Mouse (Mus musculus) liver, embryonic 13.5 days (tissue): ENCODE measurements around the gene Baz2b. TPM values are rescaled to one million over a fixed set of nuclear protein-coding genes. Genes with fewer than 3 reads are reported as not detected.

Source experiments
- ATAC-seq: fragments of 200-750 bp; cut with Nextera tagmentation; 2 replicates; pipeline ENCODE4 v1.8.0; 2017; ENCODE audit warnings: low read depth, mild to moderate bottlenecking, moderate number of reproducible peaks, moderate library complexity
- DNase-seq: peaks from one replicate; pipeline ENCODE4 v3.0.0; 2022
- H3K27ac ChIP-seq: fragments of 300-500 bp; sonication (generic); 2 replicates; pipeline ENCODE4 v1.5.1; 2015; ENCODE audit warnings: moderate library complexity, mild to moderate bottlenecking, inconsistent platforms
- H3K27me3 ChIP-seq: fragments of 300-500 bp; sonication (generic); 2 replicates; pipeline ENCODE4 v1.6.1; 2015; ENCODE audit warnings: mild to moderate bottlenecking, inconsistent platforms
- H3K36me3 ChIP-seq: fragments of 300-500 bp; sonication (generic); 2 replicates; pipeline ENCODE4 v1.6.1; 2015; ENCODE audit warnings: mild to moderate bottlenecking, inconsistent platforms
- H3K4me1 ChIP-seq: fragments of 300-500 bp; sonication (generic); replicated peaks from 2 replicates; pipeline ENCODE4 v1.6.1; 2015; ENCODE audit warnings: inconsistent platforms
- H3K4me2 ChIP-seq: fragments of 300-500 bp; sonication (generic); 2 replicates; pipeline ENCODE4 v1.6.1; 2015; ENCODE audit warnings: inconsistent platforms, mild to moderate bottlenecking, moderate library complexity
- H3K4me3 ChIP-seq: fragments of 300-500 bp; sonication (generic); replicated peaks from 2 replicates; pipeline ENCODE4 v1.5.1; 2015; ENCODE audit warnings: mild to moderate bottlenecking, inconsistent platforms
- H3K9ac ChIP-seq: fragments of 300-500 bp; sonication (generic); 2 replicates; pipeline ENCODE4 v1.6.1; 2015; ENCODE audit warnings: mild to moderate bottlenecking, inconsistent platforms
- H3K9me3 ChIP-seq: fragments of 300-500 bp; sonication (generic); replicated peaks from 2 replicates; pipeline ENCODE4 v1.6.1; 2016; ENCODE audit warnings: inconsistent platforms
- WGBS: fragments of 180-500 bp; shearing (Covaris S2); methylation state at CpG from one replicate; pipeline ENCODE4 v1.1.7; 2015; ENCODE audit not compliant: insufficient replicate concordance; 5-methylcytosine and 5-hydroxymethylcytosine counted together
- polyA plus RNA-seq: library from polyadenylated mRNA; unstranded; fragments of >200 nt; fragmentation: Nextera tagmentation; extraction: Ambion mirVana; gene quantifications from 2 replicates; pipeline ENCODE4 v1.2.1, GENCODE M21; 2015

Baz2b gene
- polyA plus RNA-seq, 1 experiment from 2014 or later = 14.4 TPM

DNA sequence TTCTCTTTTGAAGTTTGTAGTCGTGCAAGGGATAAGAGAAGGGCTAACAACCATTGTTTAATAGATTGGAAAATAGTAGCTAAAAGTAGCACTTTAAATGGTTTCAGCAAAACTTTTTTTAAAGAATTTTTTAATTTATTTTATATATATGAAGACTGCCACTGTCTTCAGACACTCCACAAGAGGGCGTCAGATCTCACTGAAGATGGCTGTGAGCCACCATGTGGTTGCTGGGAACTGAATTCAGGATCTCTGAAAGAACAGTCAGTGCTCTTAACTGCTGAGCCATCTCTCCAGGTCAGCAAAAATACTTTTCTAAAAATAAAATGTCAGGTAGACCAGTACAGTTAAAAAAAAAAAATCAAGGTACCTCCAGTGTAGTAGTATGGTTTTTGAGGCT lies 165.1 kb downstream of the Baz2b start:
- no peak for ATAC-seq
- DNase-seq = no peak
- WGBS = 76% methylated on average over 2 of the region's 2 CpGs
- no peaks in the 10 kb centered on the region for H3K36me3 ChIP-seq
- no peak overlapping the region for H3K9ac ChIP-seq
- no peak overlapping the region for H3K4me2 ChIP-seq
- peaks cover 22% of the 10 kb centered on the region for H3K4me1 ChIP-seq
- no peaks in the 10 kb centered on the region for H3K27me3 ChIP-seq
- H3K9me3 ChIP-seq = no peaks in the 10 kb centered on the region
- H3K27ac ChIP-seq = no peak overlapping the region
- H3K4me3 ChIP-seq = no peak overlapping the region

DNA sequence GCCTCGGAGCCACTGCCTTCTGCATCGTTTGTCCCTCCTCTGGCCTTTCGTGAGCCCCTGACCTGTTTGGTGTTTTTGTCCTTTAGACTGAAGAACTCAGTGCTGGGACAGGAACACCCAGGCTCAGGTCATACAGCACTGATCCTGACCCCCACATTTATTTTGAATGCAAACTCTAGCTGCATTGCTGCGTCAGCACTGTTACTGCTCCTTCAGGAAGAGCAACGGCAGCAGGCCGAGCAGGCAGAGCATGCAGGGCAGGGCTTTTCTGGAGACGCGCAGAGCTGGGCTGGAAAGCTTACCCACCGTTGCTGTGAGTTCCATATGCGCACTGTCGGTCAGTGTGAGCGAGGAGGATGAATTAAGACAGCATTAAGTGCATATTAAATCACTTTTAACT lies 166.9 kb downstream of the Baz2b start:
- H3K4me2 ChIP-seq = no peak overlapping the region
- no peaks in the 10 kb centered on the region for H3K36me3 ChIP-seq
- DNase-seq (no peak), ATAC-seq (no peak)
- no peaks in the 10 kb centered on the region for H3K9me3 ChIP-seq
- peaks cover 21% of the 10 kb centered on the region for H3K4me1 ChIP-seq
- no peak overlapping the region for H3K4me3 ChIP-seq
- 78% methylated on average over 12 of the region's 12 CpGs for WGBS
- H3K27ac ChIP-seq = no peak overlapping the region
- H3K9ac ChIP-seq = no peak overlapping the region
- no peaks in the 10 kb centered on the region for H3K27me3 ChIP-seq

DNA sequence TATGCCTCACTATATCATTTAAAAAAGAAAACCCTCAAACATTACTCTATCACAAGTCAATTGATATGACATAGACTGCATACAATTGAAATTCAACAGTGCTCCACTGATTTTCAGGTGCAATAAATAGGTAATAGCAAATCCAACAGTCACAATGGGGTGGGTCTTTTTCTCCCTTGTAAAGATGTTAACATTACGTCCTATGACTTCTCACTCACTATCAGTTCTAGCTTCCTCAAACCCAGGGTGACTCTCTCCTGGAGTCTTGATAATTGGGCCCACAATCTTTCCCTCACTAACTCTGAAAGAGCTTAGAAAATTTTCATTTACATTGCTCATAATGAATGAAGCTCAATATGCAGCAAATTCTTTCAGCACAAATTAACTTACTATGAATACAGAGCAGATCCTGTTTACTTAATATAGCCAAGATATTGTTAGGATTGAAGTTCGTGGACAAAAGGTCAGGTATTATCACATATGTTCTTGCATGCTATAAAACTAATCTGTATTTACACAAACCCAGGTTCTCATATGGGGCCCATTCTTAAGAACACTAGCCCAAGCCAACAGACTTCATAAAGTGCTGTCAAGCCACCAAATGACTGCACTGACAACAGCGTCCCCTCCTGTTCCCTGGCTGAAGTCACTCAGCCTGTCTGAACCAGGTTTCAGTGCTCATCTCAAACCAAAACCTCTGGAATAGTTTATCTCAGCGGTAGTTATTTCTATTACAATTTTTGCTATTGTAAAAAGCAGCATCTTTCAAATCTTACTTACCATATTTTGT lies 168.0 kb downstream of the Baz2b start:
- no peak for DNase-seq
- ATAC-seq = no peak
- Histone ChIP-seq H3K27me3 (no peaks in the 10 kb centered on the region), H3K36me3 (no peaks in the 10 kb centered on the region), H3K27ac (no peak overlapping the region), H3K4me3 (no peak overlapping the region), H3K9me3 (no peaks in the 10 kb centered on the region), H3K4me2 (no peak overlapping the region), H3K4me1 (peaks cover 26% of the 10 kb centered on the region), H3K9ac (no peak overlapping the region)
- 73% methylated on average over 4 of the region's 4 CpGs for WGBS

DNA sequence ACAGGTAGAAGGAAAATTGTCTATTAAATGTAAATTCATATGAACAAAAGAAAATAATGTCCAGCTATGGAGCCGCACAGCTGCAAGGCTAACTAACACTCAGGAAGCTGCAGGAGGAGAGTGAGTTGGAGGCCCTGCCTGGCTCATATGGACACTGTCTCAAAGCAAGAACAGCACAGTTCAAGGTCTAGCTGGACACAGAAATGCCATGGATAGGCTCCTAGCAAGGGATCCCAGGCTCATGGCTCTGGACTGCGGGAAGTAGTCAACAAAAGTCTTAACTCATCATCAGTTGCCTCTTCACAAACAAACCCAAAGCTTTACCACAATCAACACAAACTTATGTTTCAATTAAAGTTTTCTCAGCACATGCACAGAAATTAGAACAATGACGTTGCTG lies 169.5 kb downstream of the Baz2b start:
- H3K9ac ChIP-seq = no peak overlapping the region
- H3K4me2 ChIP-seq = no peak overlapping the region
- no peak overlapping the region for H3K27ac ChIP-seq
- no peaks in the 10 kb centered on the region for H3K36me3 ChIP-seq
- no peaks in the 10 kb centered on the region for H3K27me3 ChIP-seq
- no peak overlapping the region for H3K4me3 ChIP-seq
- ATAC-seq (no peak), DNase-seq (no peak)
- H3K9me3 ChIP-seq = no peaks in the 10 kb centered on the region
- WGBS = 90% methylated on average over 3 of the region's 3 CpGs
- peaks cover 14% of the 10 kb centered on the region for H3K4me1 ChIP-seq

DNA sequence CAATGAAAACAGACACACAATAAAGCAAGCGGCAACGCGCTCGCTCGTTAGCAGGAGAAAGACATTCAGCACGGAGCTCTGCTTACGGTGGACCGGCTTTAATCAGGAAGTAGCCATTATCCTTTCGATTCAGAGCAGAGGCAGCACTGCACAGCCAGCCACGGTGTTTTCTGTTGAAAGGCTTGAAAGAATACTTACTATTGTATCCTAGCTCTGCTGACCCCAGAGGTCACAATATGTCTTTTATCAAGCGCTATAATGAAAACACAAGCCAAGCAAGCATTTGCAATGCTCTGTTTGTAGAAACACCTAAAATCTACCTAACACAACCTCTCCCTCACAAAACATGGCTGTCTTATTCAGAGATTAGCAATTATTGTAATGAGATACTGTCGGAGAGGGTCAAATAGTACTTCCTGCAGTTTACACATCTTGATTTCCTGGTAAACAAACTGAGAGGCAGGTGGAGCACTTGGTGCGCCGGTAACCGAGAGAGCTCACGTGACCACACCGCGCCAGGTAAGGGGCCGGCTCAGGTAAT lies 172.6 kb downstream of the Baz2b start:
- Histone ChIP-seq H3K4me1 (peaks cover 9% of the 10 kb centered on the region), H3K36me3 (no peaks in the 10 kb centered on the region), H3K27me3 (no peaks in the 10 kb centered on the region), H3K27ac (no peak overlapping the region), H3K4me2 (peak overlapping the region; percentile 70), H3K9me3 (no peaks in the 10 kb centered on the region), H3K9ac (peak overlapping the region; percentile 56), H3K4me3 (peak overlapping the region; percentile 59)
- DNase-seq = no peak
- 6% methylated on average over 19 of the region's 19 CpGs for WGBS
- peak; percentile 77 for ATAC-seq

DNA sequence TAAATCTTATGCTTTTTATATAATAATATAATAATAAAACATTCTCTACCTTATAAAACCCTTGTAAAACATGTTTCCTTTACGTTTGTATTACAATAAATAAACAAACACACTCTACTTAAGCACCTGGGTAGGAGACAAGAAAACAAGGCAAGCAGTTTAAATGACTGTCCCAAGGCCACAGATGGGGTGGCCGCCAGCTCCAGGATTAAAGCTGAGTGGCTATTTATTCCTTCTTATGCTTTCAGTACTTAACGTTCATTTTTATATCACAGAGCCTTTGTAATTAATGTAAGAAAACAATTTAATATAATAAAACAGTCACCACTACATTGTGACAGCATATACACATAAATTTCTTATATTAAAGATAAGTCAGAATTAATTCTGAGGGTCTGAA lies 173.3 kb downstream of the Baz2b start:
- no peaks in the 10 kb centered on the region for H3K36me3 ChIP-seq
- no peaks in the 10 kb centered on the region for H3K27me3 ChIP-seq
- ATAC-seq = no peak
- H3K9me3 ChIP-seq = no peaks in the 10 kb centered on the region
- no peak overlapping the region for H3K27ac ChIP-seq
- peaks cover 9% of the 10 kb centered on the region for H3K4me1 ChIP-seq
- no peak overlapping the region for H3K4me2 ChIP-seq
- 68% methylated on average over 3 of the region's 3 CpGs for WGBS
- 0 out of 2 replicates have a peak overlapping the region, but pooled peaks have one; percentile 59 for H3K4me3 ChIP-seq
- DNase-seq = no peak
- no peak overlapping the region for H3K9ac ChIP-seq

DNA sequence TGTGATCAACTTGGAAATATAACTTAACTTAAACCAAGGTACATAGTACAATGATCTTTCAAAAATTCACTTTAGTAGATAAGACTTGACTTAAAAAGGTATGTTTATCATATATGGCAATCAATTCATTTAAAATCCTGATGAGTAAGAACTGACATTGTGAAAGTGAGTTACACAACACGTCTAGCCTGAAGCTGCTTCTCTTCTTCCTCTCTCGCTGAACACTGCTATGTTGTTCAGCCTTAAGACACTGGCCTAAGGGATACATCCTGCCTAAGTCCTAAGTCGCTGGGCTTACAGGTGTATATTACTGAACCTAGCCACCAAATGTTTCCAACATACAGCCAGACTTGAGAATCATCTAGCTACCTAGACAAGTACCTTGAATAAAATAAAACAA lies 178.6 kb downstream of the Baz2b start:
- H3K4me1 ChIP-seq = no peaks in the 10 kb centered on the region

DNA sequence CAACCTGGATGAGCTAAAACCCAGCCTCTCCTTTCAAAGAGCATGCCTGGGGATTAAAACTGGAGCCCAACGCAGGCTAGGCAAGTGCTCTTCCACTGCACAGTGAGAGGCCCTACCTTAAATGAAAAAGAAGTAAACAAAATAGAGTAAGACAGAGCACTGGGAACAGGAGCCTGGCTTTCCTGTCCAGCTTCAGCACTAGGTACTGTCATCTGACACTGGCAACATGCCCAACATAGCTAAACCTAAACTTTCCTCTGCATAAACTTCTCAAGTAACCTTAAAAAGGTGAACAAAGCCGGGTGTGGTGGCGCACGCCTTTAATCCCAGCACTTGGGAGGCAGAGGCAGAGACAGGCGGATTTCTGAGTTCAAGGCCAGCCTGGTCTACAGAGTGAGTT lies 180.6 kb downstream of the Baz2b start:
- DNase-seq (no peak), ATAC-seq (no peak)
- H3K9me3 ChIP-seq = no peaks in the 10 kb centered on the region
- no peaks in the 10 kb centered on the region for H3K27me3 ChIP-seq
- H3K4me2 ChIP-seq = no peak overlapping the region
- no peaks in the 10 kb centered on the region for H3K4me1 ChIP-seq
- H3K9ac ChIP-seq = no peak overlapping the region
- no peak overlapping the region for H3K4me3 ChIP-seq
- 90% methylated on average over 5 of the region's 5 CpGs for WGBS
- H3K27ac ChIP-seq = no peak overlapping the region
- H3K36me3 ChIP-seq = no peaks in the 10 kb centered on the region

More for the DNA sequence above, 178.6 kb downstream of the Baz2b start:
- no peaks in the 10 kb centered on the region for H3K9me3 ChIP-seq
- no peak overlapping the region for H3K4me3 ChIP-seq
- ATAC-seq (no peak), DNase-seq (no peak)
- no peak overlapping the region for H3K4me2 ChIP-seq
- 68% methylated on average over 3 of the region's 3 CpGs for WGBS
- no peak overlapping the region for H3K9ac ChIP-seq
- no peak overlapping the region for H3K27ac ChIP-seq
- no peaks in the 10 kb centered on the region for H3K36me3 ChIP-seq
- no peaks in the 10 kb centered on the region for H3K27me3 ChIP-seq

DNA sequence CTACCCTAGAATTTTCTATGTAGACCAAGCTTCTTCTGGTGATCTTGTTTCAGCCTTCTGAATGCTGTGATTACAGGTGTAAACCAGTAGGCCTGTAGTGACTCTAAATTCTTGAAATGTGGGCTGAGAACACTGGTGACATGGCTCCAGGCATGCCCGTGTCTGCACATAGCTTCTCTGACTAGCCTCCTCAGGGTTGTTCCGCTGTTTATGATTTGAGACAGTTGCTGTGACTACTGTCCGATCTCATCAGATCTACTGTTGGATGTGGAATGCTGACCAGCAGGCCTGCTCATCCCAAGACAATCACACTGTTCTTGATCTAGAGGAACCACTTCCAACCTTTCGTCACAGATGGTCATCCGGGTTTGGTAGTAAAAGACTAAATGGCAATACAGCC lies 182.5 kb downstream of the Baz2b start:
- no peak for DNase-seq
- 91% methylated on average over 5 of the region's 5 CpGs for WGBS
- no peak overlapping the region for H3K9ac ChIP-seq
- H3K4me1 ChIP-seq = no peaks in the 10 kb centered on the region
- ATAC-seq = no peak
- no peaks in the 10 kb centered on the region for H3K36me3 ChIP-seq
- H3K9me3 ChIP-seq = no peaks in the 10 kb centered on the region
- no peak overlapping the region for H3K4me3 ChIP-seq
- no peaks in the 10 kb centered on the region for H3K27me3 ChIP-seq
- no peak overlapping the region for H3K27ac ChIP-seq
- no peak overlapping the region for H3K4me2 ChIP-seq

DNA sequence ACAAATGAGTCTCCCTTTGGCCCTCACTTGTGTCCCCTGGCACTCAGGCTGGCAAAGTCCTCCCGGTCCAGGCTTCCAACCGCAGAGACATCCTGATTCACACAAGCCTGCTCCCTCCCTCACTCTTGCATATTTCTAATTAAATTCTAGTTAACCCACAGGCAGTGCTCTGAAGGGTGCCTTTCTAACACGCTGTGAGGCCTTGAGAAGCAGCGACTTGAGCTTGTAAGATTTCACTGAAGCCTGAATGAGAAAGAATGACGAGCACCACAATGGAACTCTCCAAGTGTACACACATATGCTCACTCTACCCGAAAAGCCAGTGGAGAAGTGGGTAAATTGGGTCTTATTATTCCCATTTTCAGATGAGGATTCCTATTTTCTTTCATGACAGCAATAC lies 183.1 kb downstream of the Baz2b start:
- Histone ChIP-seq H3K4me2 (no peak overlapping the region), H3K27ac (no peak overlapping the region), H3K9ac (no peak overlapping the region), H3K4me1 (no peaks in the 10 kb centered on the region), H3K36me3 (no peaks in the 10 kb centered on the region), H3K9me3 (no peaks in the 10 kb centered on the region), H3K27me3 (no peaks in the 10 kb centered on the region), H3K4me3 (no peak overlapping the region)
- DNase-seq (no peak), ATAC-seq (no peak)
- WGBS = 80% methylated on average over 6 of the region's 6 CpGs

DNA sequence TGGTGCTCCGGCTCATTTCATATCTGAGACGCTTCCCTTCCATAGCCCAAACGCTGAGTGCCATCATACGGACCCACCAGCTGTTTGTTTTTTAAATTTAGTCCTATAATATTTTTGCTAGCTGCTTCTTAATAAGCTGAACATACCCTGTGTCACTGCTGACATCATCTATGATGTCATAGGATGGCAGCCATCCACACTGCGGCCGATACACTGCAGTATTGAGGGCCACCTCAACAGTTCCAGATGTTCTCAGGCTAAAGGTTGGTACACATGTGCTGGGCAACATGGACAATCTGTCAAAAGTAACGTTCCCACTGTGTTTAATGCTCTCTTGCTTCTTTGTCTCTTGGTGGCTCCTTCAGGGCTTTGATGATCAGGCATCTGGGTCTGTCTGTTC lies 185.9 kb downstream of the Baz2b start:
- H3K27me3 ChIP-seq = no peaks in the 10 kb centered on the region
- ATAC-seq (no peak), DNase-seq (no peak)
- H3K4me1 ChIP-seq = no peaks in the 10 kb centered on the region
- WGBS = 85% methylated on average over 7 of the region's 7 CpGs
- H3K9ac ChIP-seq = no peak overlapping the region
- H3K4me3 ChIP-seq = no peak overlapping the region
- H3K9me3 ChIP-seq = no peaks in the 10 kb centered on the region
- H3K27ac ChIP-seq = no peak overlapping the region
- no peak overlapping the region for H3K4me2 ChIP-seq
- no peaks in the 10 kb centered on the region for H3K36me3 ChIP-seq

DNA sequence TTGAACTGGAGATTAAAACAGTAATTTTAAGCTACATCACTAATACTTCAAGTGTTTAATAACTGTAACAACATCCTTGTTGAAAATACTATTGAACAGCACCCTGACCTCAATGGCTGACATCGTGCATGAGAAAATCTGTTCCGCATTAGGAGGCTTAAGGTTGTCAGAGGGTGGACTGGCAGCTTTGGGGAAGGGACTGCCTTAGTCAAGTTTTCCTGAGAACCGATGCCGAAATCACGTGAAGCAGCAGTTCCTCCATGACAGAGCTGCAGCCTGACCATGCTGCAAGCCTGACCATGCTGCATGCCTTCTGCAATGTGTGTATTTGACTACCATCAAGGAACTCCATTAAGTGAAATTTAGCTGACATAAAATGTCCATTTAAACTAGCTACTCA lies 188.1 kb downstream of the Baz2b start:
- H3K4me2 ChIP-seq = no peak overlapping the region
- ATAC-seq = no peak
- 80% methylated on average over 5 of the region's 5 CpGs for WGBS

More for the DNA sequence above, 188.1 kb downstream of the Baz2b start:
- no peak for DNase-seq
- Histone ChIP-seq H3K9me3 (no peaks in the 10 kb centered on the region), H3K9ac (no peak overlapping the region), H3K4me3 (no peak overlapping the region), H3K27ac (no peak overlapping the region), H3K36me3 (no peaks in the 10 kb centered on the region), H3K4me1 (no peaks in the 10 kb centered on the region), H3K27me3 (no peaks in the 10 kb centered on the region)
